Mouse (Mus musculus): Measurements from ENCODE around the gene Snx5.

DNA sequence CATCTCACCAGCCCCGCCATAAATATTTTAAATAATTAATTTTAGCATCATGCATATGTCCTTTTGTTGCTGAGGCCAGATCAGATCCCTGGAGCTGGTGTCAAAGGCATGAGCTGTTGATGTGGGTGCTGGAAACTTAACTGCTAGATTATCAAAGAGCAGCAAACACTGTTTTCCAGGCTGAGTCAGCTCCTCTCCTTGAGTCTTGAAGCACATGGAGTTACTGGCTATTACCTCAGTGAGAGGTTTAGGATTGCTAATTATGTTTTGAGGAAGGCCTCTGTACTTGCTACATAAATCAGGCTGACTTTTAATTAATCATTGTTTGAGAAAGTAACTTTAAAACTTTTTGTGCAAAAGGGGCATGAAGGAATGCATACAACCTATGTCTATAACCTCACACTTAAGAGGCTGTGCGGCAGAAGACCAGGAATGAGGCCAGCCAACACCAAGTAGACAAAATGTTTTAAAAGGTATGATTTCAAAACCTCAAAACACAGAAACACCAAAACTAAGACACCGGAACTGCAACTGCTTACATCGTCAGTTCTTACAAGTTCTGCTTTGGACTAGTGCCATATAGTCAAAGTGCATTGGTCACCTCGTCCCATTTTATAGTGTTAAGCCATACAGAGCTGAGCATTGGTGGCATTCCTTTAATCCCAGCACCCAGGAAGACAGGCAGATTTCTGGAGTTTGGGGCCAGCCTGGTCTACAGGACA is 6.1 kb downstream of the Snx5 start:
- TF ChIP-seq EP300 (IDR thresholded peaks at IDR 0.05): no peak
- no peak for TF ChIP-seq CTCF (IDR thresholded peaks at IDR 0.05)

All from lung, postnatal 0 days (tissue).